Mouse (Mus musculus): ENCODE results near the gene BC035947. TPM values are rescaled to one million over a fixed set of nuclear protein-coding genes. Genes with fewer than 3 reads are reported as not detected.
"Not testable (repeated sequence)": the region's sequence is repeated elsewhere in the genome, so short reads cannot be mapped to it uniquely, and the experiment has no call there.

Gene BC035947
- polyA plus RNA-seq, 1 experiment from 2014 or later, result 1.1 TPM

GRCm38 (mm10) chr1:78530500-78531215 is 18.7 kb upstream of the BC035947 start:
- H3K27me3 ChIP-seq, result no peaks in the 10 kb centered on the region
- H3K27ac ChIP-seq, result no peak overlapping the region
- WGBS, result 66% methylated on average over 7 of the region's 7 CpGs
- H3K4me2 ChIP-seq, result no peak overlapping the region
- H3K36me3 ChIP-seq, result no peaks in the 10 kb centered on the region
- H3K4me1 ChIP-seq, result 0 out of 2 replicates have a peak, but pooled peaks cover 3% of the 10 kb centered on the region
- no peaks in the 10 kb centered on the region for H3K9me3 ChIP-seq (replicated peaks)
- no peak for ATAC-seq (replicated peaks; ENCODE audit: low FRiP score)
- H3K4me3 ChIP-seq (replicated peaks), result no peak overlapping the region
- H3K9ac ChIP-seq, result no peak overlapping the region

DNA sequence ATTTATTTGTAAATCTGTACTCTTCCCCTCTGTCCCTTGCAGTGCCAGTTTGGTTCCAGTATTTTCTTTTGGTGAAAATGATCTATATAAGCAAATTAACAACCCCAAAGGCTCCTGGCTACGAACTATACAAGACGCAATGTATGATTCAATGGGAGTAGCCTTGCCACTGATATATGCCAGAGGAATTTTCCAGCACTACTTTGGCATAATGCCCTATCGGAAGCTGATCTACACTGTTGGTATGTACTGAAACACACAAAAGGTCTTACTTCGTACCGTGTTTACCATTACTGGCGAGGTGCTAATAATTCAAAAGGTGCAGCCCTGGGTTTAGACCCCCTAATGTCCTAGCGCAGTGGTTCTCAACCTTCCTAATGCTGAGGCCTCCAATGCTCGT is 17.1 kb upstream of the BC035947 start:
- no peak for ATAC-seq (replicated peaks; ENCODE audit: low FRiP score)
- Histone ChIP-seq H3K9ac (no peak overlapping the region), H3K27me3 (no peaks in the 10 kb centered on the region), H3K4me1 (0 out of 2 replicates have a peak, but pooled peaks cover 6% of the 10 kb centered on the region), H3K36me3 (no peaks in the 10 kb centered on the region), H3K9me3 (replicated peaks) (no peaks in the 10 kb centered on the region), H3K27ac (no peak overlapping the region), H3K4me2 (no peak overlapping the region), H3K4me3 (replicated peaks) (no peak overlapping the region)
- WGBS, result 89% methylated on average over 8 of the region's 8 CpGs

- ATAC-seq (replicated peaks; ENCODE audit: low FRiP score), result no peak
- Histone ChIP-seq H3K27ac (no peak overlapping the region), H3K9me3 (replicated peaks) (no peaks in the 10 kb centered on the region), H3K9ac (no peak overlapping the region), H3K27me3 (no peaks in the 10 kb centered on the region), H3K4me3 (replicated peaks) (no peak overlapping the region), H3K4me2 (no peak overlapping the region), H3K36me3 (no peaks in the 10 kb centered on the region), H3K4me1 (0 out of 2 replicates have a peak, but pooled peaks cover 6% of the 10 kb centered on the region)
- WGBS, result 87% methylated on average over 3 of the region's 3 CpGs
These were observed 16.4 kb upstream of the BC035947 start for GRCm38 (mm10) chr1:78528356-78528755.

DNA sequence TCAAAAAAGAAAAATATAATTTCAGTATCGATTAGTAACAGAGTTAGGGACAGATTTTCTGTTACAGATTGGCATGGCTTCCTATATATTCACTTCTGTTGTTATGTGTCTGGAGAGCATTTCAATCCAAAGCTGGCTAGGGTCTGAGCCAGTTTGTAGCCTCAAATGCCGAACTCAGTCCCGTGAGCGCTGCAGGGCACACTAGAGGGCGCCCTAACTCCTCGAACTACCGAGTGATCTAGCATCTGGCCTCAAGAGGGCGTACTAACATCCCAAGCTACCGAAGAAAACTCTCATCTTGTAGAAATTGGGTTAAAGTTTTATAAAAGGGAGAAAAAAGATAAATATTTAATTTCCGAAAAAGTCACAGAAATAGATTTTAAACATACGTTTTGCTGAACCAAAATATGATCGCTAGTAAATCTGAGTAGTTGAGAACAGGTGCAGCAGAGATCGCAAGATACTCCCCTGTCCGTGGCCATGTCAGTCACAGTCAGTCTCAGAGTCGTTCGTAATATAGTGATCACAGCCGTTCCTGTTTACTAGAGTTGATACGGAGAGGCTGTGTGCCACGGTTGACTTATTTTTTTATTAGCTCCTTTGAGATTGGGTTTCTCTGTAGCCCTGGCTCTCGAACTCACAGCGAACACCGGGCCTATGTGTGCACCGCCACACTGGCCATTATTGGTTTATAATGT is 13.4 kb upstream of the BC035947 start:
- WGBS, result 36% methylated on average over 23 of the region's 23 CpGs

DNA sequence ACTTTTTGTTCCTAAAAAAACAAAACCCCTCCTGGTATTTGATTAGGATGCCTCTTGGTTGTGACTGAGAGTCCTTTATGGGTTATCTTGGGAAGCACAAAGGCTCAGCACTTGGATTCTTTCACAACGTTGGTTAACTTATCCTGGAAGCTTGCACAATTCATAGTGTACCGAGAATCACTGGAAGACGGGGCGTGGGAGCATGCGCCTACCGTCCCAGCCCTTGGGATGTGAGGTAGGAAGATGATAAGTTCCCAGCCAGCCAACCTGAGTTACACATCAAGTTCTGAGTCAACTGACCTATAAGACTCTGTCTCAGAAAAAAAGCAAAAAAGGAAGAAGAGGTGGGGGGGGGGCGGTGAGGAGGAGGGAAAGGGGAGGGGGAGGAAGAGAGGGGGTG is 6.9 kb upstream of the BC035947 start:
- Histone ChIP-seq H3K36me3 (no peaks in the 10 kb centered on the region), H3K9ac (no peak overlapping the region), H3K4me2 (no peak overlapping the region), H3K9me3 (replicated peaks) (no peaks in the 10 kb centered on the region), H3K27ac (no peak overlapping the region), H3K4me3 (replicated peaks) (no peak overlapping the region), H3K4me1 (no peaks in the 10 kb centered on the region), H3K27me3 (no peaks in the 10 kb centered on the region)
- no peak for ATAC-seq (replicated peaks; ENCODE audit: low FRiP score)
- WGBS, result 89% methylated on average over 7 of the region's 7 CpGs

More for the DNA sequence above, 13.4 kb upstream of the BC035947 start:
- Histone ChIP-seq H3K4me1 (0 out of 2 replicates have a peak, but pooled peaks cover 6% of the 10 kb centered on the region), H3K9ac (no peak overlapping the region), H3K27ac (no peak overlapping the region), H3K36me3 (no peaks in the 10 kb centered on the region), H3K27me3 (no peaks in the 10 kb centered on the region), H3K4me2 (peak overlapping the region; percentile 40), H3K9me3 (replicated peaks) (no peaks in the 10 kb centered on the region), H3K4me3 (replicated peaks) (no peak overlapping the region)
- ATAC-seq (replicated peaks; ENCODE audit: low FRiP score), result no peak; the same call in 1 of the 2 replicates

DNA sequence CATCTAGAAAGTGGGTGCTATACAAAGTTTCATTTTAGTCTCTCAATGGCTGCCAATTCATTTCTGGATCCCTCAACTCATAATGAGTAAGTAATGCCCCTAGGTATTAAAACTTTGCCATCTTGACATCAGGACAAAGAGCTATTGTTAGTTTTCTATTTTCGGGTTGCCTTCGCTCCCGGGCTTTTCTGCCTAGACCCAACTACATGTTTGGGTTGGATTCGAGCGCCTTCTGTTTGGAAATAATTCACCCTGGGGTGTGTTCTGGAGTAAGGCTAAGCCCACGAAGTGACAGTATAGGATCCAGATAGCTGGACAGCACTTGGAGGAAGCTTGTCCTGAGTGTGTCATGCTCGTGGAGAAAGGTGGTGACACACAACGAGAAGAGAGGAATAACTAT is 798 bp upstream of the BC035947 start:
- Histone ChIP-seq H3K4me2 (no peak overlapping the region), H3K27ac (no peak overlapping the region), H3K4me1 (peaks cover 12% of the 10 kb centered on the region; the same call in 1 of the 2 replicates), H3K9ac (no peak overlapping the region), H3K4me3 (replicated peaks) (no peak overlapping the region), H3K27me3 (peaks cover 6% of the 10 kb centered on the region), H3K36me3 (no peaks in the 10 kb centered on the region), H3K9me3 (replicated peaks) (no peaks in the 10 kb centered on the region)
- WGBS, result 78% methylated on average over 8 of the region's 8 CpGs
- ATAC-seq (replicated peaks; ENCODE audit: low FRiP score), result no peak

- WGBS, result 69% methylated on average over 5 of the region's 5 CpGs
- peaks cover 12% of the 10 kb centered on the region; the same call in 1 of the 2 replicates for H3K4me1 ChIP-seq
- ATAC-seq (replicated peaks; ENCODE audit: low FRiP score), result no peak
These were observed 1.1 kb downstream of the BC035947 start, which contains the start of gene Mogat1 for GRCm38 (mm10) chr1:78510862-78511261. Gene Mogat1, plus strand, starts transcription at chr1:78510991.

DNA sequence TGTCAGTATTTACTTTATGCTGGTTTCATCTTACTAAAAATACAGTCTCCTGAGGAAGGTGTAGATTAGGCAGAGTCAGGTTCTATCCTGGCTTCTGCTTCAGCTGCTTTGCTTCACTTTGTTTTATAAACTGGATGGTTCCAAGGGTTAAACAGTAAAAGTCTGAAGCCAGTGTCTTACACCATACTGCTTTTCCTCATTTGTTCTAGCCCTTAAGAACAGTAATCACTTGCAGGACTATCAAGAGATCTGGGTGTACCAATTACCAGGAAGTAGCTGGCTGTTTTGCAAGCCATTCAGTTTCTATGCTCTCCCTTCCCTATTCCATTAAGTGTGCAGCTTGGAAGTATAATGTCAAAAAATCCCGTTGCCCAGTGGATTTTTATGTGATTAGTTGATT is 4.8 kb downstream of the BC035947 start:
- H3K9ac ChIP-seq, result no peak overlapping the region
- WGBS, result 58% methylated on average over 1 of the region's 1 CpGs
- ATAC-seq (replicated peaks; ENCODE audit: low FRiP score), result no peak

More at GRCm38 (mm10) chr1:78510862-78511261, 1.1 kb downstream of the BC035947 start, which contains the start of gene Mogat1:
- Histone ChIP-seq H3K4me3 (replicated peaks) (peak within 1 kb of the TSS; percentile 35), H3K9ac (0 out of 2 replicates have a peak within 1 kb of the TSS, but pooled peaks have one; percentile 21), H3K27me3 (peaks cover 6% of the 10 kb centered on the region), H3K27ac (no peak within 1 kb of the TSS), H3K4me2 (peak within 1 kb of the TSS; percentile 61), H3K9me3 (replicated peaks) (no peaks in the 10 kb centered on the region), H3K36me3 (no peaks in the 10 kb centered on the region)

GRCm38 (mm10) chr1:78502527-78502926 is 9.4 kb downstream of the BC035947 start:
- H3K4me3 ChIP-seq (replicated peaks), result no peak overlapping the region
- H3K9ac ChIP-seq, result no peak overlapping the region
- H3K9me3 ChIP-seq (replicated peaks), result no peaks in the 10 kb centered on the region
- WGBS, result 88% methylated on average over 6 of the region's 6 CpGs
- H3K4me2 ChIP-seq, result no peak overlapping the region
- no peak overlapping the region for H3K27ac ChIP-seq
- no peaks in the 10 kb centered on the region for H3K36me3 ChIP-seq
- no peak for ATAC-seq (replicated peaks; ENCODE audit: low FRiP score)
- H3K4me1 ChIP-seq, result no peaks in the 10 kb centered on the region
- H3K27me3 ChIP-seq, result no peaks in the 10 kb centered on the region

More for the DNA sequence above, 4.8 kb downstream of the BC035947 start:
- H3K27me3 ChIP-seq, result peaks cover 6% of the 10 kb centered on the region
- H3K36me3 ChIP-seq, result no peaks in the 10 kb centered on the region
- H3K4me3 ChIP-seq (replicated peaks), result no peak overlapping the region
- no peak overlapping the region for H3K27ac ChIP-seq
- peaks cover 12% of the 10 kb centered on the region; the same call in 1 of the 2 replicates for H3K4me1 ChIP-seq
- H3K4me2 ChIP-seq, result no peak overlapping the region
- no peaks in the 10 kb centered on the region for H3K9me3 ChIP-seq (replicated peaks)

DNA sequence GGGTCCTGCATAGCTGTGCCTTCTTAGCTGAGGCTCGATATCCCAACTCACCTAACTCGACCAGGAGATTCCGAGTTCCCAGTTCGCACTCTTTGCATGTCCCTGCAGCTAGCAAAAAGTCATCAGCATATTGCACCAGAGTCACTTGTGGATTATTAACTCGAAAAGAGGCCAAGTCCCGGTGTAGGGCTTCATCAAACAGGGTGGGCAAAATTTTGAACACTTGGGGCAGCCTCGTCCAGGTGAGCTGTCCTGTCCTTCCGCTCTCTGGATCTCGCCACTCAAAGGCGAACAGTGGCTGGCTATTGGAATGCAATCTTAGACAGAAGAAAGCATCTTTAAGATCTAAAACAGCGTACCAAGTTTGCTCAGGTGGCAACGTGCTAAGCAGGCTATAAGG is 10.1 kb downstream of the BC035947 start:
- H3K4me1 ChIP-seq; H3K27ac ChIP-seq; H3K9me3 ChIP-seq (replicated peaks); H3K27me3 ChIP-seq; H3K4me3 ChIP-seq (replicated peaks); ATAC-seq (replicated peaks; ENCODE audit: low FRiP score); H3K9ac ChIP-seq; H3K36me3 ChIP-seq; H3K4me2 ChIP-seq: not testable (repeated sequence)
- 86% methylated on average over 12 of the region's 12 CpGs for WGBS

DNA sequence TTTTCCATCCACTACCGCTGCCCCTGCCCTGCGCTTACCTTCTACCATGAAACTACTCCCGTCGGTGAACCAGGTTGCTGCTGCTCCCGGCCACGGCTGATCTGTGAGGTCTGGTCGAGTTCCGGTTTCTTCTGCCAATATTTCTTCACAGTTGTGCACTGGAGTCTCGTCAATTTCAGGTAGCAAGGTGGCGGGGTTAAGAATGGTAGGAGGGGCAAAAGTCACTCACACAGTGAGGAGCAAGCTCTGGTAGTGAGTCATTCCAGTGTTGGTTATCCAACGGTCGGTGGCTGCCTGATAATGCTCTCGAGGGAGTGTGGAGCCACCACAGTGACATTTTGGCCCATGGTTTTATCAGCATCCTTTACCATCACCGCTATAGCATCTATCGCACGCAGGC is 10.9 kb downstream of the BC035947 start:
- H3K27me3 ChIP-seq, result no peaks in the 10 kb centered on the region
- WGBS, result 88% methylated on average over 16 of the region's 16 CpGs
- no peak overlapping the region for H3K9ac ChIP-seq
- H3K4me2 ChIP-seq, result no peak overlapping the region
- no peak overlapping the region for H3K4me3 ChIP-seq (replicated peaks)
- H3K9me3 ChIP-seq (replicated peaks), result no peaks in the 10 kb centered on the region
- no peaks in the 10 kb centered on the region for H3K36me3 ChIP-seq
- H3K4me1 ChIP-seq, result no peaks in the 10 kb centered on the region
- H3K27ac ChIP-seq, result no peak overlapping the region
- ATAC-seq (replicated peaks; ENCODE audit: low FRiP score), result no peak

- peaks cover 8% of the 10 kb centered on the region; the same call in 1 of the 2 replicates for H3K27me3 ChIP-seq
- WGBS, result 81% methylated on average over 1 of the region's 1 CpGs
- no peak overlapping the region for H3K9ac ChIP-seq
- ATAC-seq (replicated peaks; ENCODE audit: low FRiP score), result no peak
- peak overlapping the region; percentile 69; the same call in 1 of the 2 replicates for H3K4me2 ChIP-seq
- H3K27ac ChIP-seq, result no peak overlapping the region
- no peaks in the 10 kb centered on the region for H3K36me3 ChIP-seq
- H3K4me3 ChIP-seq (replicated peaks), result 0 out of 2 replicates have a peak overlapping the region, but pooled peaks have one; percentile 92
- no peaks in the 10 kb centered on the region for H3K9me3 ChIP-seq (replicated peaks)
- peaks cover 13% of the 10 kb centered on the region for H3K4me1 ChIP-seq
These were observed 21.8 kb downstream of the BC035947 start for GRCm38 (mm10) chr1:78490143-78490542.
